Mouse (Mus musculus) heart, embryonic 14.5 days (tissue): Measurements from ENCODE around the gene Lrrn4cl. TPM values are rescaled to one million over a fixed set of nuclear protein-coding genes. Genes with fewer than 3 reads are reported as not detected.

ENCODE experiments used
- ATAC-seq: fragments of 200-750 bp; cut with Nextera tagmentation; 2 replicates; pipeline ENCODE4 v1.8.0; 2017; ENCODE audit warnings: low read depth, moderate TSS enrichment; ENCODE audit not compliant: insufficient number of reproducible peaks, insufficient read depth, low FRiP score
- H3K27ac ChIP-seq, 2 experiments: fragments of 200-500 bp in 1 of 2; fragments of 300-500 bp in 1 of 2; sonication (generic) in 1 of 2; replicated peaks in 1 of 2; 2 replicates each; pipeline ENCODE4 v1.5.1; 2012 to 2014; ENCODE audit warnings: low read depth in 2 of 2, low read length in 2 of 2, control low read depth in 1 of 2, mild to moderate bottlenecking in 1 of 2, mixed read lengths in 1 of 2; ENCODE audit not compliant: control insufficient read depth in 1 of 2, insufficient read depth in 1 of 2
- H3K27me3 ChIP-seq: fragments of 300-500 bp; sonication (generic); 2 replicates; pipeline ENCODE4 v1.6.1; 2014; ENCODE audit warnings: mild to moderate bottlenecking, low read length, control low read depth; ENCODE audit not compliant: control insufficient read depth, insufficient read depth
- H3K36me3 ChIP-seq: fragments of 300-500 bp; sonication (generic); 2 replicates; pipeline ENCODE4 v1.6.1; 2014; ENCODE audit warnings: mild to moderate bottlenecking, control low read depth, low read length, mixed read lengths; ENCODE audit not compliant: control insufficient read depth, insufficient read depth
- H3K4me1 ChIP-seq, 2 experiments: fragments of 200-500 bp in 1 of 2; fragments of 300-500 bp in 1 of 2; sonication (generic) in 1 of 2; 2 replicates each; pipeline ENCODE4 v1.6.1; 2012 to 2014; ENCODE audit warnings: low read length in 2 of 2, control low read depth in 1 of 2, mixed read lengths in 1 of 2; ENCODE audit not compliant: control insufficient read depth in 2 of 2, insufficient read depth in 2 of 2
- H3K4me2 ChIP-seq: fragments of 300-500 bp; sonication (generic); 2 replicates; pipeline ENCODE4 v1.6.1; 2014; ENCODE audit warnings: mild to moderate bottlenecking, low read length
- H3K4me3 ChIP-seq, 2 experiments: fragments of 200-500 bp in 1 of 2; fragments of 300-500 bp in 1 of 2; sonication (generic) in 1 of 2; 2 replicates each; pipeline ENCODE4 v1.5.1; 2012 to 2014; ENCODE audit warnings: low read length in 2 of 2, mild to moderate bottlenecking in 2 of 2, control low read depth in 1 of 2, low read depth in 1 of 2, moderate library complexity in 1 of 2; ENCODE audit not compliant: control insufficient read depth in 1 of 2, insufficient read depth in 1 of 2
- H3K9ac ChIP-seq: fragments of 300-500 bp; sonication (generic); 2 replicates; pipeline ENCODE4 v1.6.1; 2014; ENCODE audit warnings: mild to moderate bottlenecking, low read length
- H3K9me3 ChIP-seq: fragments of 300-500 bp; sonication (generic); 2 replicates; pipeline ENCODE4 v1.6.1; 2016; ENCODE audit warnings: low read length, control low read depth; ENCODE audit not compliant: control insufficient read depth
- WGBS: fragments of 180-500 bp; shearing (Covaris S2); extraction: QIAGEN DNeasy Blood & Tissue Kit; methylation state at CpG from one replicate; pipeline ENCODE4 v1.1.7; 2014; 5-methylcytosine and 5-hydroxymethylcytosine counted together
- polyA plus RNA-seq: library from polyadenylated mRNA; unstranded; fragments of >200 nt; fragmentation: Nextera tagmentation; extraction: Ambion mirVana; gene quantifications from 2 replicates; pipeline ENCODE4 v1.2.1, GENCODE M21; 2014

The Lrrn4cl gene
- polyA plus RNA-seq, 1 experiment from 2014 or later, result 1.2 TPM

DNA sequence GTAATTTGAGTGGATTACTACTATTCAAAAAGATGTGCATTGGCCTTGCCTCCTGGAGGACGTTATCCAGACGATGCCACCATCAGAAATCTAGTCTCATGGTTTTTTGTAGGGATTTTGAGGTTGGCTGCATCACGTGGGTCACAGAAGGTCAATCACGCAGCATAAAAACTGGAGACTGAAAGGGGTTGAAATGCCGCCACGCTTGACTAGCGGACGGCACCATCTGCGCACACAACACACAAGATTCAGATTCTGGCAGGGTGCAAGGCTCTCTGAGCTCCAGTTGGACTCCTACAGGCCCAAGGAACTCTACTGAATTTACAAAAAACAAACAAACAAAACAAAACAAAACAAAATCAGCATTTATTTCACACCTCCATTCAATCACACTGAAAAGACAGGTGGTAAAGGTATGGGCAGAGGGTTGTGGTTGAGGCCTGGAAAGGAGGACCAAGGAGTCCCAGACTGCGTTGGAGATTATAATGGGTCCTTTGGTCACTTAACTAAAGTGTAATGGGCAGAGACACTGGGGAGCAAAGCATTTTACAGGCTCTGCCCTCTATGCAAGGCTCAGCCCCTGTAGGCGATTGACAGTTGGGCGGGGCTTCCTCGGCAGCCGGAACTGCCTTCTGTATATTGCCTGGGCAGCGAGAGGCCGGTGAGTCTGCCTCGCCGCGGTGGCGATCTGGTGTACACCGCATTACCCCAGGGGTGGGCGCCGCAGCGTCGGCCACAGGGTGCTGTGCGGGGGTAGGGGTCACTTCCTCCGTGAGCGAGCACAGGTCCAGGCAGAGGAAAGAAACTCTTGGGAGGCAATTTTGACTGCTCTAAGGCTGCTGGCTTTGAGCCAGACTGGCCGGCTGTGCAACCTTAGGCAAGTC, 10.4 kb upstream of the Lrrn4cl start:
- H3K9me3 ChIP-seq, result no peaks in the 10 kb centered on the region
- peak overlapping the region; percentile 77 for H3K9ac ChIP-seq
- peak; percentile 42; the same call in 1 of the 2 replicates for ATAC-seq
- peak overlapping the region; percentile 83 for H3K4me2 ChIP-seq
- no peak overlapping the region for H3K27ac ChIP-seq
- H3K27me3 ChIP-seq, result no peaks in the 10 kb centered on the region
- peak overlapping the region; percentile 51 to 53 for H3K4me3 ChIP-seq
- H3K4me1 ChIP-seq, result peaks cover 20 to 30% of the 10 kb centered on the region in 2 experiments
- 25% methylated on average over 29 of the region's 29 CpGs for WGBS
- H3K36me3 ChIP-seq, result peaks cover 31% of the 10 kb centered on the region

DNA sequence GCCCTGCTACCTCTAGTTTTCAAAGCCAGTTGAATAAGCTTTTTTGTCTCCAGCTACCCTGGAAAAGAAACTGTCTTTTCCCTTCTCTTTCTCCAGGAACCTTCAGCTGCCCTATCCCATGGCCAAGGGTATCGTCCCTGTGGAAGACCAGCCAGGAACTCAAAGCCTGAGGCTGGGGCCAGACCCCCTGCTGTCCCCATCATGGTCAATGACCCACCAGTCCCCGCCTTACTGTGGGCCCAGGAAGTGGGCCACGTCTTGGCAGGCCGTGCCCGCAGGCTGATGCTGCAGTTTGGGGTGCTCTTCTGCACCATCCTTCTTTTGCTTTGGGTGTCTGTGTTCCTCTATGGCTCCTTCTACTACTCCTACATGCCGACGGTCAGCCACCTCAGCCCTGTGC, 9.6 kb upstream of the Lrrn4cl start:
- no peak for ATAC-seq
- peak overlapping the region; percentile 83 for H3K4me2 ChIP-seq
- H3K36me3 ChIP-seq, result peaks cover 31% of the 10 kb centered on the region
- no peak overlapping the region for H3K27ac ChIP-seq
- H3K9me3 ChIP-seq, result no peaks in the 10 kb centered on the region
- H3K27me3 ChIP-seq, result no peaks in the 10 kb centered on the region
- peak overlapping the region; percentile 77 for H3K9ac ChIP-seq
- peak overlapping the region; percentile 51 to 53; a peak in 3 of 4 replicates for H3K4me3 ChIP-seq
- 88% methylated on average over 7 of the region's 7 CpGs for WGBS
- H3K4me1 ChIP-seq, result peaks cover 20 to 30% of the 10 kb centered on the region in 2 experiments

GRCm38 (mm10) chr19:8842961-8843360, 7.6 kb upstream of the Lrrn4cl start:
- Histone ChIP-seq H3K9ac (no peak overlapping the region; the same call in 1 of the 2 replicates), H3K4me1 (peaks cover 20 to 27% of the 10 kb centered on the region in 2 experiments), H3K9me3 (no peaks in the 10 kb centered on the region), H3K27me3 (no peaks in the 10 kb centered on the region), H3K4me3 (no peak overlapping the region), H3K36me3 (peaks cover 48% of the 10 kb centered on the region), H3K4me2 (no peak overlapping the region), H3K27ac (no peak overlapping the region)
- ATAC-seq, result no peak
- WGBS, result 89% methylated on average over 6 of the region's 6 CpGs

- H3K4me3 ChIP-seq, result no peak overlapping the region
- H3K27me3 ChIP-seq, result no peaks in the 10 kb centered on the region
- peaks cover 56% of the 10 kb centered on the region for H3K36me3 ChIP-seq
- no peak overlapping the region for H3K9ac ChIP-seq
- H3K9me3 ChIP-seq, result no peaks in the 10 kb centered on the region
- H3K4me1 ChIP-seq, result peaks cover 7 to 11% of the 10 kb centered on the region in 2 experiments; a peak in 3 of 4 replicates
- no peak overlapping the region for H3K27ac ChIP-seq
- ATAC-seq, result no peak
- no peak overlapping the region for H3K4me2 ChIP-seq
- 58% methylated on average over 5 of the region's 5 CpGs for WGBS
Observed at GRCm38 (mm10) chr19:8844371-8845129, 6.0 kb upstream of the Lrrn4cl start.

GRCm38 (mm10) chr19:8848356-8848755, 2.2 kb upstream of the Lrrn4cl start:
- no peak overlapping the region for H3K27ac ChIP-seq
- no peak overlapping the region for H3K4me3 ChIP-seq
- H3K36me3 ChIP-seq, result peaks cover 39% of the 10 kb centered on the region
- no peak overlapping the region for H3K4me2 ChIP-seq
- no peak for ATAC-seq
- peaks cover 9 to 10% of the 10 kb centered on the region in 2 experiments for H3K4me1 ChIP-seq
- H3K9me3 ChIP-seq, result no peaks in the 10 kb centered on the region
- no peaks in the 10 kb centered on the region for H3K27me3 ChIP-seq
- H3K9ac ChIP-seq, result no peak overlapping the region
- WGBS, result 81% methylated on average over 5 of the region's 5 CpGs

- ATAC-seq, result no peak
- Histone ChIP-seq H3K4me2 (no peak overlapping the region), H3K4me1 (peaks cover 9 to 10% of the 10 kb centered on the region in 2 experiments), H3K9me3 (no peaks in the 10 kb centered on the region), H3K27ac (no peak overlapping the region), H3K4me3 (no peak overlapping the region), H3K9ac (no peak overlapping the region), H3K27me3 (no peaks in the 10 kb centered on the region), H3K36me3 (peaks cover 21% of the 10 kb centered on the region)
- 50% methylated on average over 7 of the region's 7 CpGs for WGBS
Observed at GRCm38 (mm10) chr19:8851639-8852038, 1.1 kb downstream of the Lrrn4cl start.

DNA sequence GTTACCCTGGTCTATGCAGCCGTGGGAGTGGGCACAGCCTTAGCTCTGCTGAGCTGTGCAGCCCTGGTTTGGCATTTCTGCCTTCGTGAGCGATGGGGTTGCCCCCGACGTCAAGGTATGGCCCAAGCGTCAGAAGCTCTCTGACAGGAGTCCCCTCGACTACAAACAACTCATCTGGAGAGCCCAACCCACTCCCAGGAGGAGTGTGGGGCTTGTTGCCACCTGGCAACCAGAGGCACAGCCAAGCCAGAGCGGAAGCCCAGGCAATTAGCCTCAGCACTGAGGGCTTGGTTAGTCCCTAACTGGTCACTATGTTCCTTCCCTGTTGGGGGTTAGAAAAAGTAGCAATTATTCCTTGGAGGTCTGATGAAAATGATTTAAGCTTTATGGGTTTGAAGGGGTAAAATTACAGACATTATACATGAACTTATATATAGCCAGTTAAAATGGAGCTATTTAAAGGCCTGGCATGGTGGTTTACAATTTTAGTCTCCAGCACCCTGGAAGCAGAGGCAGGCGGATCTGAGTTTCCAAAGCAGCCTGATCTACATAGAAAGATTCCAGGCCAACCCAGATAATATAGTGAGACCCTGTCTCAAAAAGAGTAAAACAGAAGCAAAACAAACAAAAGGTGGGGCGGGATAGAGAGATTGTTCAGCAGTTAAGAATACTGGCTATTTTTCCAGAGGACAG, 1.8 kb downstream of the Lrrn4cl start:
- Histone ChIP-seq H3K4me1 (peaks cover 9 to 10% of the 10 kb centered on the region in 2 experiments), H3K4me2 (no peak overlapping the region), H3K4me3 (no peak overlapping the region), H3K36me3 (peaks cover 13% of the 10 kb centered on the region), H3K9ac (no peak overlapping the region), H3K9me3 (no peaks in the 10 kb centered on the region), H3K27ac (no peak overlapping the region), H3K27me3 (no peaks in the 10 kb centered on the region)
- WGBS, result 52% methylated on average over 10 of the region's 10 CpGs
- ATAC-seq, result no peak
